Mouse (Mus musculus): ENCODE measurements at regions not wholly inside any gene's neighbourhood (a gene's known extent, or its start where the extent isn't known, plus 50 kb on each side); places are given as distances from the start of the nearest gene placed in this dataset.
"Not testable (repeated sequence)": the region's sequence is repeated elsewhere in the genome, so short reads cannot be mapped to it uniquely, and the experiment has no call there.

GRCm38 (mm10) chr1:194565574-194565973, 52.4 kb upstream of the Plxna2 start:
- DNase-seq: no peak

GRCm38 (mm10) chr1:194563946-194564345, 54.1 kb upstream of the Plxna2 start:
- no peak for DNase-seq

GRCm38 (mm10) chr1:194561098-194561497, 56.9 kb upstream of the Plxna2 start:
- DNase-seq: no peak

- DNase-seq: no peak
Observed at GRCm38 (mm10) chr1:194548661-194549060, 69.4 kb upstream of the Plxna2 start.

- no peak for DNase-seq
Observed at GRCm38 (mm10) chr1:194548243-194548642, 69.8 kb upstream of the Plxna2 start.

- no peak for DNase-seq
Observed at GRCm38 (mm10) chr1:194540923-194541322, 77.1 kb upstream of the Plxna2 start.

- no peak for DNase-seq
Observed at GRCm38 (mm10) chr1:194527342-194528165, 90.5 kb upstream of the Plxna2 start.

- DNase-seq: no peak
Observed at GRCm38 (mm10) chr1:194524976-194525375, 93.0 kb upstream of the Plxna2 start.

GRCm38 (mm10) chr1:194521216-194521615, 96.8 kb upstream of the Plxna2 start:
- no peak for DNase-seq

GRCm38 (mm10) chr1:194519509-194520220, 98.4 kb upstream of the Plxna2 start:
- DNase-seq: no peak

- DNase-seq: no peak
Observed at GRCm38 (mm10) chr1:194516136-194516535, 101.9 kb upstream of the Plxna2 start.

GRCm38 (mm10) chr1:194508314-194508713, 109.7 kb upstream of the Plxna2 start:
- DNase-seq: no peak

GRCm38 (mm10) chr1:194505826-194506225, 112.2 kb upstream of the Plxna2 start:
- no peak for DNase-seq

GRCm38 (mm10) chr1:194504207-194504606, 113.8 kb upstream of the Plxna2 start:
- DNase-seq: no peak

GRCm38 (mm10) chr1:194503517-194503916, 114.5 kb upstream of the Plxna2 start:
- no peak for DNase-seq

GRCm38 (mm10) chr1:194496424-194496823, 121.6 kb upstream of the Plxna2 start:
- no peak for DNase-seq

- DNase-seq: no peak
Observed at GRCm38 (mm10) chr1:194491111-194491510, 126.9 kb upstream of the Plxna2 start.

- no peak for DNase-seq
Observed at GRCm38 (mm10) chr1:194488126-194488525, 129.9 kb upstream of the Plxna2 start.

GRCm38 (mm10) chr1:194482717-194483059, 135.3 kb upstream of the Plxna2 start:
- DNase-seq: no peak

- DNase-seq: peak; percentile 37
Observed at GRCm38 (mm10) chr1:194482001-194482716, 135.9 kb upstream of the Plxna2 start.

GRCm38 (mm10) chr1:194471281-194471680, 146.7 kb upstream of the Plxna2 start:
- not testable (repeated sequence) for DNase-seq

GRCm38 (mm10) chr1:194452480-194452879, 165.5 kb upstream of the Plxna2 start:
- DNase-seq: no peak

GRCm38 (mm10) chr1:194443681-194444080, 174.3 kb upstream of the Plxna2 start:
- no peak for DNase-seq

Measured in adrenal gland, postnatal 25 days (tissue).